Mouse (Mus musculus) kidney, postnatal 10 days (tissue): ENCODE results near the gene Sh3pxd2a.

Experiments used
- DNase-seq: peaks from one replicate; pipeline ENCODE4 v3.0.0; 2021; ENCODE audit warnings: mixed read lengths

Sh3pxd2a gene

GRCm38 (mm10) chr19:47330743-47331227, 133.4 kb downstream of the Sh3pxd2a start:
- peak; percentile 79 for DNase-seq

- no peak for DNase-seq
Observed at GRCm38 (mm10) chr19:47329102-47329501, 135.1 kb downstream of the Sh3pxd2a start.

- DNase-seq: peak; percentile 38
Observed at GRCm38 (mm10) chr19:47327896-47328882, 136.0 kb downstream of the Sh3pxd2a start.

GRCm38 (mm10) chr19:47325881-47326280, 138.3 kb downstream of the Sh3pxd2a start:
- peak; percentile 78 for DNase-seq

GRCm38 (mm10) chr19:47323096-47323849, 140.9 kb downstream of the Sh3pxd2a start:
- DNase-seq: no peak

GRCm38 (mm10) chr19:47320331-47320668, 143.9 kb downstream of the Sh3pxd2a start:
- peak; percentile 87 for DNase-seq

- no peak for DNase-seq
Observed at GRCm38 (mm10) chr19:47319521-47320330, 144.5 kb downstream of the Sh3pxd2a start.

- no peak for DNase-seq
Observed at GRCm38 (mm10) chr19:47319061-47319460, 145.1 kb downstream of the Sh3pxd2a start.

GRCm38 (mm10) chr19:47317063-47317938, 146.9 kb downstream of the Sh3pxd2a start:
- DNase-seq: peak; percentile 77

- no peak for DNase-seq
Observed at GRCm38 (mm10) chr19:47316288-47317062, 147.7 kb downstream of the Sh3pxd2a start.

GRCm38 (mm10) chr19:47315917-47316265, 148.3 kb downstream of the Sh3pxd2a start:
- no peak for DNase-seq

- no peak for DNase-seq
Observed at GRCm38 (mm10) chr19:47315091-47315916, 148.9 kb downstream of the Sh3pxd2a start.

GRCm38 (mm10) chr19:47314076-47314941, 149.9 kb downstream of the Sh3pxd2a start:
- peak; percentile 85 for DNase-seq

- DNase-seq: peak; percentile 73
Observed at GRCm38 (mm10) chr19:47313387-47314075, 150.7 kb downstream of the Sh3pxd2a start.

- no peak for DNase-seq
Observed at GRCm38 (mm10) chr19:47311162-47311561, 153.0 kb downstream of the Sh3pxd2a start.

GRCm38 (mm10) chr19:47309824-47310223, 154.4 kb downstream of the Sh3pxd2a start:
- no peak for DNase-seq

GRCm38 (mm10) chr19:47306917-47307315, 157.3 kb downstream of the Sh3pxd2a start:
- DNase-seq: no peak
